Mouse (Mus musculus): Measurements from ENCODE around the gene Tmub1. TPM values are rescaled to one million over a fixed set of nuclear protein-coding genes. Genes with fewer than 3 reads are reported as not detected.

The Tmub1 gene
- polyA plus RNA-seq, 1 experiment, result 9.8 TPM

- H3K79me2 ChIP-seq (ENCODE audit: control insufficient read depth, insufficient read depth), result peaks cover 37% of the 10 kb centered on the region
- peak overlapping the region; percentile 92 for H3ac ChIP-seq (ENCODE audit: control insufficient read depth, insufficient read length, low read depth)
- peaks cover 27% of the 10 kb centered on the region for H3K36me3 ChIP-seq (ENCODE audit: control insufficient read depth, insufficient read depth)
- no peaks in the 10 kb centered on the region for H3K27me3 ChIP-seq (ENCODE audit: control insufficient read depth, insufficient read depth, insufficient read length)
- H3K79me3 ChIP-seq (ENCODE audit: low read depth), result peaks cover 15% of the 10 kb centered on the region
- H3K4me3 ChIP-seq (ENCODE audit: insufficient read depth, poor library complexity, severe bottlenecking), result peak overlapping the region; percentile 57
- no peak for TF ChIP-seq USF1 (IDR thresholded peaks at IDR 0.05; ENCODE audit: low read depth)
- no peak for TF ChIP-seq CTCF (IDR thresholded peaks at IDR 0.05; ENCODE audit: control insufficient read depth, insufficient read depth, insufficient read length)
- no peak for TF ChIP-seq MYOD1 (IDR thresholded peaks at IDR 0.05; ENCODE audit: control insufficient read depth, insufficient read length, low read depth)
Measured at GRCm38 (mm10) chr5:24425421-24426036, 22.1 kb downstream of the Tmub1 start.

DNA sequence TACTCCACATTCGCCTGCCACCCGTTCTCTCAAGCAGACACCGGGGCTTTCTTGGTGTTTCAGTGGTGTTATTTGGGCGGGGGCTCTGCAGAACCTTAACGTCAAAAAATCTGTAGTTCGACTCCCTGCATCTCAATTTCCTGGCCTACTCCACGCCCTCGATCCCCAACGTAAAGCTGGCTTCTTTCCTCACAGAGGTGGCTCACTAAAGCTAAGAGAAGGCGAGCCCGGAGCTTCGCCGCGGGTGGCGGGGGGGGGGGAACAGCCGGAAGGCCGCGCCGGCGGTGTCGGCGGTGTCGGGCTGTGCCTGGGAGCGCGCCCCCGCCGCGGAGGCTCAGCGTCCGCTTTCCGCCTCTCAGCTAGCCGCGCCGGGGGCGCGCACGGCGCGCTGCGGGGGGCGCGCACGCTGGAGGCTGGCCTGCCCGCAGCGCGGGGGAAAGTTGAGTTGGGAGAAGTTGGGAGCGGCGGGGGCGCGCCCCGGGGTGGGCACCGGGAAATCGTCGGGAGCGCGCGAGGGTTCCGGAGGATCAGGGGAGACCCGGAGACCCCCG, 22.7 kb downstream of the Tmub1 start:
- no peak for TF ChIP-seq MYOG (IDR thresholded peaks at IDR 0.05; ENCODE audit: control insufficient read depth, extremely low read depth, insufficient read length)
- no peak for TF ChIP-seq MYOD1 (IDR thresholded peaks at IDR 0.05; ENCODE audit: control insufficient read depth, insufficient read length, low read depth)
- Histone ChIP-seq H3K4me3 (ENCODE audit: insufficient read depth, poor library complexity, severe bottlenecking) (peak overlapping the region; percentile 57), H3ac (ENCODE audit: control insufficient read depth, insufficient read length, low read depth) (peak overlapping the region; percentile 92), H3K79me3 (ENCODE audit: low read depth) (peaks cover 15% of the 10 kb centered on the region), H3K27me3 (ENCODE audit: control insufficient read depth, insufficient read depth, insufficient read length) (no peaks in the 10 kb centered on the region), H3K79me2 (ENCODE audit: control insufficient read depth, insufficient read depth) (peaks cover 37% of the 10 kb centered on the region), H3K36me3 (ENCODE audit: control insufficient read depth, insufficient read depth) (peaks cover 21% of the 10 kb centered on the region)

- peak; percentile 49 for TF ChIP-seq MYOD1 (IDR thresholded peaks at IDR 0.05; ENCODE audit: control insufficient read depth, insufficient read length, low read depth)
- no peak for TF ChIP-seq MAX (IDR thresholded peaks at IDR 0.05)
- TF ChIP-seq MYOG (IDR thresholded peaks at IDR 0.05; ENCODE audit: control insufficient read depth, extremely low read depth, insufficient read length), result no peak
- TF ChIP-seq FOSL1 (IDR thresholded peaks at IDR 0.05; ENCODE audit: insufficient read depth, low read length, poor library complexity, severe bottlenecking), result no peak
- TF ChIP-seq CTCF (IDR thresholded peaks at IDR 0.05; ENCODE audit: control insufficient read depth, insufficient read depth, insufficient read length), result no peak
- no peak for TF ChIP-seq USF1 (IDR thresholded peaks at IDR 0.05; ENCODE audit: low read depth)
- no peak for TF ChIP-seq CEBPB (IDR thresholded peaks at IDR 0.05; ENCODE audit: low read depth)
- Histone ChIP-seq H3K4me3 (ENCODE audit: insufficient read depth, poor library complexity, severe bottlenecking) (peak overlapping the region; percentile 57), H3K79me2 (ENCODE audit: control insufficient read depth, insufficient read depth) (peaks cover 37% of the 10 kb centered on the region)
Measured at GRCm38 (mm10) chr5:24424004-24424781, 23.5 kb downstream of the Tmub1 start.

GRCm38 (mm10) chr5:24423129-24424003, 24.3 kb downstream of the Tmub1 start, which contains the start of the genes Cdk5 and Slc4a2:
Cdk5 (minus strand) TSS chr5:24423530.
Slc4a2 (plus strand) TSS chr5:24423837.
- Histone ChIP-seq H3K4me3 (ENCODE audit: insufficient read depth, poor library complexity, severe bottlenecking) (peak within 1 kb of the TSS; percentile 80), H3ac (ENCODE audit: control insufficient read depth, insufficient read length, low read depth) (peak within 1 kb of the TSS; percentile 76), H3K79me2 (ENCODE audit: control insufficient read depth, insufficient read depth) (peaks cover 37% of the 10 kb centered on the region), H3K79me3 (ENCODE audit: low read depth) (peaks cover 15% of the 10 kb centered on the region), H3K36me3 (ENCODE audit: control insufficient read depth, insufficient read depth) (peaks cover 19% of the 10 kb centered on the region), H3K27me3 (ENCODE audit: control insufficient read depth, insufficient read depth, insufficient read length) (no peaks in the 10 kb centered on the region)
- TF ChIP-seq MYOG (IDR thresholded peaks at IDR 0.05; ENCODE audit: control insufficient read depth, extremely low read depth, insufficient read length), result no peak
- peak; percentile 81 for TF ChIP-seq MAX (IDR thresholded peaks at IDR 0.05)

More at GRCm38 (mm10) chr5:24424004-24424781, 23.5 kb downstream of the Tmub1 start:
- H3K79me3 ChIP-seq (ENCODE audit: low read depth), result peaks cover 15% of the 10 kb centered on the region
- H3K36me3 ChIP-seq (ENCODE audit: control insufficient read depth, insufficient read depth), result peaks cover 14% of the 10 kb centered on the region
- H3ac ChIP-seq (ENCODE audit: control insufficient read depth, insufficient read length, low read depth), result peak overlapping the region; percentile 76
- no peaks in the 10 kb centered on the region for H3K27me3 ChIP-seq (ENCODE audit: control insufficient read depth, insufficient read depth, insufficient read length)

DNA sequence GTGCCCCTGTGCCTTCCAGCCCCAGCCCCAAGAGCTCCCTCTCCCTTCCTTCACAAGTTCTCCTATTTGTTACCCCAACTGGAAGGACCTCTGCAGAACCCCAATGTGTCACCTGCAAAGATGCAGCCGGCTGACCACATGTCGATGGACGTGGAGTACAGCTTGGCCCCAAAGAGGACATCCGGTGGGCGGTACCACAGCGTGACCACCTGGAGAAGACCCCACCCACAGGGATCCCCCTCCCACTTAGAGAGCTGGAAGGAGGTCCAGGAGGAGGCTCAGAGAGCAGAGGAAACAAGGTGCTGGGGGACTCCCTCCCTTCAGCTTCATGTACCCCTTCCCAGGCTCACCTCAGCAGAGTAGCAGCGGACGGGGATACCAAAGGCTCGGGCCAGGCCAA, 27.3 kb downstream of the Tmub1 start:
- H3K79me3 ChIP-seq (ENCODE audit: low read depth), result peaks cover 2% of the 10 kb centered on the region
- H3K4me3 ChIP-seq (ENCODE audit: insufficient read depth, poor library complexity, severe bottlenecking), result no peak overlapping the region
- no peaks in the 10 kb centered on the region for H3K27me3 ChIP-seq (ENCODE audit: control insufficient read depth, insufficient read depth, insufficient read length)
- peaks cover 16% of the 10 kb centered on the region for H3K36me3 ChIP-seq (ENCODE audit: control insufficient read depth, insufficient read depth)
- peaks cover 7% of the 10 kb centered on the region for H3K79me2 ChIP-seq (ENCODE audit: control insufficient read depth, insufficient read depth)
- TF ChIP-seq MAX (IDR thresholded peaks at IDR 0.05) (no peak), CTCF (IDR thresholded peaks at IDR 0.05; ENCODE audit: control insufficient read depth, insufficient read depth, insufficient read length) (no peak), USF1 (IDR thresholded peaks at IDR 0.05; ENCODE audit: low read depth) (no peak), FOSL1 (IDR thresholded peaks at IDR 0.05; ENCODE audit: insufficient read depth, low read length, poor library complexity, severe bottlenecking) (no peak), CEBPB (IDR thresholded peaks at IDR 0.05; ENCODE audit: low read depth) (no peak), MYOD1 (IDR thresholded peaks at IDR 0.05; ENCODE audit: control insufficient read depth, insufficient read length, low read depth) (no peak), MYOG (IDR thresholded peaks at IDR 0.05; ENCODE audit: control insufficient read depth, extremely low read depth, insufficient read length) (no peak)
- no peak overlapping the region for H3ac ChIP-seq (ENCODE audit: control insufficient read depth, insufficient read length, low read depth)
